Mouse (Mus musculus) myocyte (in vitro differentiated cells): ENCODE measurements at regions not wholly inside any gene's neighbourhood (a gene's known extent, or its start where the extent isn't known, plus 50 kb on each side); places are given as distances from the start of the nearest gene placed in this dataset.

Experiments
- CEBPB ChIP-seq: IDR thresholded peaks from 2 replicates; pipeline ENCODE4 v1.6.1; 2011; ENCODE audit warnings: mild to moderate bottlenecking, moderate library complexity; ENCODE audit not compliant: poor library complexity, insufficient read depth, severe bottlenecking
- E2F4 ChIP-seq: IDR thresholded peaks from one replicate; pipeline ENCODE4 v1.6.1; 2011; ENCODE audit warnings: mild to moderate bottlenecking, control low read depth, moderate library complexity; ENCODE audit not compliant: insufficient read depth
- MAX ChIP-seq: IDR thresholded peaks from one replicate; pipeline ENCODE4 v1.6.1; 2011; ENCODE audit warnings: low read depth, mild to moderate bottlenecking, control low read depth
- MYOD1 ChIP-seq, 3 experiments: IDR thresholded peaks; one replicate each; pipeline ENCODE4 v1.6.1; 2011; ENCODE audit warnings: control low read depth in 2 of 3, low read depth in 2 of 3, mild to moderate bottlenecking in 2 of 3, moderate library complexity in 1 of 3; ENCODE audit not compliant: insufficient read length in 2 of 3, control insufficient read depth in 1 of 3
- MYOG ChIP-seq, 3 experiments: IDR thresholded peaks; one replicate each; pipeline ENCODE4 v1.6.1; 2011; ENCODE audit warnings: control low read depth in 2 of 3, low read depth in 2 of 3, mild to moderate bottlenecking in 2 of 3; ENCODE audit not compliant: insufficient read length in 2 of 3, control insufficient read depth in 1 of 3, insufficient read depth in 1 of 3
- POLR2A ChIP-seq: IDR thresholded peaks from one replicate; pipeline ENCODE4 v1.6.1; 2011; ENCODE audit warnings: low read depth, mild to moderate bottlenecking, control low read depth, moderate library complexity; ENCODE audit not compliant: insufficient read length
- TCF12 ChIP-seq: IDR thresholded peaks from one replicate; pipeline ENCODE4 v1.6.1; 2011; ENCODE audit warnings: mild to moderate bottlenecking, control low read depth; ENCODE audit not compliant: poor library complexity, insufficient read depth, severe bottlenecking
- USF1 ChIP-seq: IDR thresholded peaks from one replicate; pipeline ENCODE4 v1.6.1; 2011; ENCODE audit warnings: low read depth, mild to moderate bottlenecking, control low read depth, moderate library complexity

- no peak for TF ChIP-seq MYOG (IDR thresholded peaks at IDR 0.05; ENCODE audit: control insufficient read depth in 1 of 3, insufficient read depth in 1 of 3, insufficient read length in 2 of 3, low read depth in 2 of 3)
- no peak for TF ChIP-seq CEBPB
- TF ChIP-seq POLR2A = no peak
- TF ChIP-seq TCF12 = no peak
- TF ChIP-seq MAX = no peak
- TF ChIP-seq USF1 = no peak
- TF ChIP-seq MYOD1 (IDR thresholded peaks at IDR 0.05; ENCODE audit: control insufficient read depth in 1 of 3, insufficient read length in 2 of 3, low read depth in 2 of 3) = no peak
- no peak for TF ChIP-seq E2F4
Observed at GRCm38 (mm10) chr4:148337890-148338880, 50.4 kb upstream of the Disp3 start.
